Mouse (Mus musculus): Measurements from ENCODE around the gene Vmn1r61.

Gene Vmn1r61

GRCm38 (mm10) chr7:5613195-5613594, at the start of gene Vmn1r61:
Gene Vmn1r61 (minus strand): TSS chr7:5613295.
- DNase-seq, result no peak
